Mouse (Mus musculus): ENCODE measurements around the gene Ddx60.

GRCm38 (mm10) chr8:61897402-61897801, 30.5 kb upstream of the Ddx60 start:
- TF ChIP-seq CTCF (IDR thresholded peaks at IDR 0.05; ENCODE audit: extremely low read depth, insufficient read length, insufficient replicate concordance, low read depth, low read length) (no peak), POLR2A (IDR thresholded peaks at IDR 0.05; ENCODE audit: low read depth, low read length) (no peak)
